Mouse (Mus musculus) T-cell, adult 2 months (primary cell): Measurements from ENCODE around the gene Tpt1.

Experiments
- DNase-seq: peaks from one replicate; pipeline ENCODE4 v3.0.0; 2022; ENCODE audit warnings: low spot score

Gene Tpt1

DNA sequence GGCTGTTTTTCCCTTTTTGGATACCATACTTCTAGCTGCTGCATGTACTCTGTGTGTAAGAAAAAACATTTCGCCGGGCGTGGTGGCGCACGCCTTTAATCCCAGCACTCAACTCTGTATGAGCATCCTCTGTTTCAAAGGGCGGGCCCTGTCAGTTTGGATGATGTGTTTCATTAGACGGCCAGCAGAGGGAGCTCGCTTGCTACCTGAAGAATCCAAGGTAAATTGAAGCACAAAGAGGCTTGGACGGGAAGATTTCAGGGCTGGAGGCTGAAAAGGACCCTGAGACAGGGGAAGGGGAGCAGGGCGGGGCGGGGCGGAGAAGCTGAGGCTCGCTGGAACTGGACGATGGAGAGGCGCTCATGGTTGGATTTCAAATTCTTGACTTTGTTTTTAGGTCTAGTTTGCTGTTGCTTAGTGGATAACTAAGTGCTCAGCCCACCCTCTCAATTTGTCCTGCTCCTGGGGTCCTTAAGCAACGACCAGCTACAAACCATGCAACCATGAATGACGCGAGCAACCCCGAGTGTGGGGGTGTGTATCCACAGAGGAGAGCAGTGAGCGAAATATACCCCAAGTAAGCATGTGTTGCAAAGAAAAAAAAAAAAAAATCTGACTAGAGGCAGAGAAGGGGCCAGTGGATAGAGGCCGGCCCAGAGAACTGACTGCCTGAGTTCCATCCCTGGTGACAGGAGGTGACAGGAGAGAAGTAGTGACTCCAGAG, 31.6 kb downstream of the Tpt1 start:
- DNase-seq, result peak; percentile 68

GRCm38 (mm10) chr14:75877297-75877696, 32.4 kb downstream of the Tpt1 start:
- DNase-seq, result no peak

DNA sequence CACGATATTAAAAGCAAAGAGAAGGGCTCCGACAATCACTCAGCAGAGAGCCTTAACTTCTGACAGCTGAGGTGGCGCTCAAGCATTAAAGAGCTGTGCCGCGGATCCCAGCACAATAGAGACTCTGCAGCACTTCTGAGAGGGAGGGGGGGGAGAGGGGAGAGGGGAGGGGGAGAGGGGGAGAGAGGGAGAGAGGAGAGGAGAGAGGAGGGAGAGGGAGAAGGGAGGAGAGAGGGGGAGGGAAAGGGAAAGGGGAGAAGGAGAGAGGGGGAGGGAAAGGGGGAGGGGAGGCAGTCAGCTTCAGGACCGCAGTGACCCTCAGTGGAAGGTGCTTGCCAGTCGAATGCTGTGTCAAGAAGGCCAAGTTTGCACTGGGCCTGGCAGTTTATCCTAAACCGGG, 34.1 kb downstream of the Tpt1 start:
- DNase-seq, result no peak

- DNase-seq, result no peak
Observed at GRCm38 (mm10) chr14:75881856-75882255, 37.0 kb downstream of the Tpt1 start.

DNA sequence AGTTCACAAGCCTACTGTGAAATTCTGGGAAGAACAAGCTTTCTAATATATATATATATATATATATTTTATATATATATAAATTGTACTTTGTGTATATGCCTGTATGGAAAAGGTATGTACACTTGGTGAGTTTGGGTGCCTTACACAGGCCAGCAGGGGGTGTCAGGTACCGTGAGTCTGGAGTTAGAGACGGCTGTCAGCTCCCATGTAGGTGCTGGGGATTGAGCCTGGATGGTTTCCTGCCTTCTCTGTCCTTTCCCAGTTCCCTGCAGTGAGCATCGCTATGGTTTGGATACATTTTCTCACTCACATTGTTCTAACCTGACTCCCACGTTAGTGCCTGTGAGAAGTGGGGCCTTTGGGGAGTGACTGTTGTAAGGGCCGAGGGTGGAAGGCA, 38.4 kb downstream of the Tpt1 start:
- DNase-seq, result no peak

DNA sequence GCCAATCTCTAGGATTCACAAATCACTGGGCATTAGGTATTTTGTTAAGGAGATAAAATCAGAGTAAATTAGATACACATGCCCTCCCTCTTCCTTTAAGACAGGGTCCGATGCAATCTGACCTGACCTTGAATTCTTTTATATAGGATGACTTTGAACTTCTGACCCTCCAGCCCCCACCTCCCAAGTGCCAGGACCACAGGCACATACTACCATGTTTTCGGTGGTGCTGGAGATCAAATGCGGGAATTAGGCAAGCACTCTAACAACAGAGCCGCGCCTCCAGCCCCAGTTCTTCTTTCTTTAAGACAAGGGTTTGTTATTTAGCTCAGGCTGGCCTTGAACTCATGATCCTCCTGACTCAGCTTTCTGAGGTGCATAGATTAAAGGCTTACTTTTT, 39.0 kb downstream of the Tpt1 start:
- no peak for DNase-seq

- DNase-seq, result no peak
Observed at GRCm38 (mm10) chr14:75892118-75892517, 47.2 kb downstream of the Tpt1 start.
